Mouse (Mus musculus) frontal cortex, adult (tissue): ENCODE results near the gene AI464131.

Experiments used
- ATAC-seq: cut with Nextera tagmentation; 2 replicates; pipeline ENCODE4 v1.9.2; 2017; ENCODE audit warnings: mild to moderate bottlenecking, moderate library complexity, mixed read lengths; ENCODE audit not compliant: low TSS enrichment

The AI464131 gene

DNA sequence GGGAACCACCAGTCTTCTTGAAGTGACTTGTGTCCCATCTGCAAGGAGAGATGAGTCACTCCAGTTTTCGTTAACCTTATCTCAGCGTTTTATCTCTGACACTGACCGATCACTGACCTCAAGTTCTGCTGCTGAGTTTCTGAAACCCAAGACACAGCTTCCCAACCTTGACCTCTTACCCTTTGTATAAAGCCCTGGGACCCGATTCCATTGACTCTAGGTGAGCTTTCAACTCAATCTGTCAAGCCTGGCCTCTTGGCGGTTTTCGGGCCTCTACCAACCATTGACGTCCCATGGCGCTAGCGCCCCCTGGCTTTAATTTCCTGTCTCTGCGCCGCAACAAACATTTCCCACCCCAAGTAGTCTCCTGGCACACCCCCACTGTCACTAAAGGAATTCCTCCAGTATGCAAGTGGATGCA lies 2.3 kb upstream of the AI464131 start:
- ATAC-seq, result no peak

DNA sequence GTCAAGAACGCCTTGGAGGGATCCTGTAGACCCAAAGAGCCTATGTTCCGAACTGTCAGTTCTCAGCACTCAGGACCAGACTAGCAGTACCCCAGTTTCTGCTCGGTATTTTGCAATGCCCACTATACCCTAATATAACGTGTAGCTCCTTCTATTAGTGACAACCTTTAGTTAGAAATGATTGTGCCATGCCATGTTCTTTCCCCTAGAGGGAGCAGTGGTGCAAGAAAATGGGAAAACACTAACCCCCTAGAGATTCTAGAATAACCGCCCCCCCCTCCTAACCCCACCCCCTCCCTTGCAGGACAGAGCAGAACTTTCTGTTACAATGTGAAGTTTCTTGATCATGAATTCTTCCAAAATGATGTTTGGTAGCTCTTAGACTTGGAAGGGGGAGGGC lies 1.4 kb upstream of the AI464131 start:
- no peak for ATAC-seq

DNA sequence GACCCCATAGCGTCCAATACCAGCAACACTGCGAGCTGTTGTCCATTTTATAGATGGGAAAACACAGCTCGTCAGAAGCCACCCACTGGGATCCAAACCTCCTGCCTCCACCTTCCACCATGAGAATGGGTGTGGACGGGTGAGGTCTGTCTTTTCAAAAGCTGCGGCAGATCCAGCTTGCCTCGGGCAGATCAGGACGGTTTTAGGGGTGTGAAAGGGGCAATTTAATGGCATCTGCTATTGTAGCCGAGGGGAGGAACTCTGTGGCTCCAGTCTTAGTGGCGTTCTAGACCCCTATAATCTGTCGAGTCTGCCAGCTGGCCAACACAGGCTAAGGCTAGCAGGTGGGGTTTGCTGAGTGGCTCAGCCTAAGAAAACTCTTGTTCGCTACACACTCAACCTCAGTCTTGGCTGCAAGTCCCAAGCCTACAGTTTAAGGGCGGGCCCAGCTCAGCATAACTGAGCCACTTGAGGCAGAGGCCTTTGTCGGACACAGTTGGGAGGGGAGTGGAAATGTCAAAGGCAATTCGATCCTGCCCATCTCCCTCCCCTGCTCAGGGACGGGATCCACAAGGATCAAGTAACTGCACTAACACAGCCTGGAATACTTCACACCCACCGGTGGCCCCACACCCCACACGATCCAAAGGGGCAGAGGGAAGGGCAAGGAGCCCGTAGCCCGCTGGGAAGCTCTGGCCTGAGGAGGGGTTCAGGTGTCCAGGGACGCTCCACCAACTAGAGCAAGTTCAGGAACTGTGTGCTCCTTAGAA lies 520 bp downstream of the AI464131 start:
- no peak for ATAC-seq

- ATAC-seq, result no peak
These were observed 2.1 kb downstream of the AI464131 start for GRCm38 (mm10) chr4:41500787-41501186.

DNA sequence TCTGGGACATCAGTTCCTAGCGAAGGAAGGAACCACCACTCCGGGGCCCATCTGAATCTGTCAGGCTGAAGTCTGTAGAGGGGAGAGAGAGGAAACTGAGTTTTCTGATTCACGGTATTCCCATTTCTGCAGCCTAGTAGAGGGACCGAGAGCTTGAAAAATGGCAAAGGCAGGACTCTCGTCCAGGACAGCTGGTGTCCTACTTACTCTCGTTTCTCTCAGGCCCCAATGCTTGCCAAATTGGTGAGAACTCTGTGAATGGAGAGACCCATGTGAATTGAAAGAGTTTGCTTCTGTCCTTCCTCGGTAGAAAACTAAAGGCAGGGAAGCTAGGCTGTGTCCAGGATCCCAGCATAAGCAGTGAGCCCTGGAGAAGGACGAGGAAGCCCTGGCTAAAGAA lies 3.3 kb downstream of the AI464131 start:
- peak; percentile 18; the same call in 1 of the 2 replicates for ATAC-seq

DNA sequence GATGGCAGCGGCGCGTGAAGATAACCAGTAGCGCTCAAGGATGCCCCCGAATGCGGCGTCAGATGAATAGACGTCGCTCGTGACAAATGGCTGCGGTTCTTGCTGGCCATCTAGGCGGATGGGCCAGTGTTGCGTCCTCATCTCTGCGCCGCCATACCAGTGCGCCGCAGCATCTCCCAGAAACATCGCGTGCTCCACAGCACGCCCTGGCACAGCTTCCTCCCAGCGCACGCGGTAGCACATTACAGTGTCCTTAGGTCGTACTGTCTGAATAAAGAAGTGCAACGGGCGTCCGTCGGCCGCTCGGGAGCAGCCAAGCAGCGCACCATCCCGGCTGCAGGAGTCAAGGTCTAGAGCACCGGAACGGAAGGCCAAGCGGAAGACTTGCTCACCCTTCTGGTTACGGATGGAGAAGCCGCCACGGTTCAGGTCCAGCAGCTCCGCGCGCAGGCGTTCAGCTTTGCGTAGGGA lies 3.9 kb downstream of the AI464131 start:
- no peak for ATAC-seq

GRCm38 (mm10) chr4:41497995-41498845 lies 4.7 kb downstream of the AI464131 start:
- no peak for ATAC-seq

GRCm38 (mm10) chr4:41497579-41497978 lies 5.3 kb downstream of the AI464131 start:
- ATAC-seq, result no peak

GRCm38 (mm10) chr4:41497046-41497445 lies 5.8 kb downstream of the AI464131 start:
- no peak for ATAC-seq

DNA sequence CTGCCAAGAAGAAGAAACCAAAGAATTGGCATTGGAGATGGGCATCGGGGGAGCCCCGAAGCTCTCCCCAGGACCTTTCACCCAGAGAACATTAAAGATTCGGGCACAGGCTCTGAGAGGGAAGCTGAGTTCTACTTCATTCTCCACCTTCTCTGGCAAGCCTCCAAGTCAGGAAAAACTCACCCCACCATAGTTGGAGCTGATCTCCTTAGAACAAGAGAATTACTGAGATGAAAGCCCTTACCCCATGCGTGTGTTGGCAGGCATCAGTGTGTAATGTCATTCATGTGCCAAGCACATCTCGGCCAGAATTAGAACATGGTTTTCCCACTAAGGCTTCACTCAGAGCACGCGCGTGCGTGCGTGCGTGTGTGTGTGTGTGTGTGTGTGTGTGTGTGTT lies 7.0 kb downstream of the AI464131 start:
- ATAC-seq, result peak; percentile 26; the same call in 1 of the 2 replicates

DNA sequence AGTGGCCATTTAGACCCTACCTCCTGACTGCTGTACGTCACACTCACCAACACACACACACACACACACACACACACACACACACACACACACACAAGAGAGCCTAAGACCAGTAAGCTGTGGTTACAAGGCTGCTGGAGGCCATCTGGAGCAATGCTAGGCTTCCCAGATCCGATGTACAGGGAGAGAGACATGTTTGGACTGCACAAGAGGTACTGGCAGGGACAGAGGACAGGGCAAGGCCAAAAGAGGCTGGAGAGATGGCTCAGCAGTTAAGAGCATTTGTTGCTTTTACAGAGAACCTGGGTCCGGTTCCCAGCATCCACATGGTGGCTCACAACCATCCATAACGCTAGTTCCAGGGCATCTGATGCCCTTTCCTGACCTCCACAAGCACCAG lies 7.8 kb downstream of the AI464131 start:
- no peak for ATAC-seq

DNA sequence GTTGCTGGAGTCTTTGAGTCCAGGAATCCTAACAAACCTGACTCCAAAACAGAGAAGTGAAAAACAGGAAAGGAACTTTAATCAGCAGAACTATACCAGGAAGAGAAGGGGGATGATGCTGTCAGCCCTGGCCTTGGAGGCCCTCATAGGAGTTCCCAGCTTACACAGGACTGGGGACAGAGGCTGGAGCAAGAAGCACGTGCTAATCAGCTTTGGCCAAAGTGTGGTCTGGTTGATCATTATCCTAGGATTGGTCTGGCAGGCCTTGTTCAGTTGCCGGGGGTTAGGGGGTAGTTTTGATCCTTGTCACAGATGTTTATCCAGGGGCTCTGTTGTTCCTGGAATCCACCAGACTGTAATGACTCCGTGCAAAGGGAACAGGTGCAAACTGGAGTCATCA lies 8.5 kb downstream of the AI464131 start:
- ATAC-seq, result no peak

DNA sequence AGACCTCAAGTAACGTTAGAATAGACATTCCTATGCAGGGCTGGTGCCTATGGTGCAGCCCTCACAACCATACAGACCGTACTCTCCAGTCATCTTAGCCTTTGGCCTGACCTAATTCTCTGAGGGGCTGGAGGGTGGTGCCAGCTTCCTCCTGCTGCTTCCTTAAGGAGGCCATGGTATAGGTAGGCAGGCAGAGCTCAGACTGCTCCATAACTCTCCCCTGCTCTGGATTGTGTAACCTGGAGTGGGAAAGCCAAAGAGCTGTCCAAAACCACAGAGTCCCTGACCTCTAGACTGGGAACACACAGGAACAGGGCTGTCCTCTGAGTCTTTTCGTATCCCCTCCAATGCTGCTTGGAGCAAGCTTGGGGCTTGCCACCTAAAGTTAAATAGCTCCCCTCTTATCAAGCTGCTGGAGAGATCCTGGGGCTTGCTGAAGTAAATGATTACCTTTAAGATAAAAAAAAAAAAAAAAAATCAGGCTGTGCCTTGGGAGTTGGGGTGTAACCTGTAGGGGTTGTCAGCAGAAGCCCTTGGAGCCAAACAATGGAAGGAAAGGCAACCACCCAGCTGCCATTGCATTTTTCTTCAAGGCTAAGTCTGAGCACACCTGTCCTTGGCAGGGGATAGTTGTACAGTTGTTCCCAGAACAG lies 9.3 kb downstream of the AI464131 start:
- ATAC-seq, result no peak

DNA sequence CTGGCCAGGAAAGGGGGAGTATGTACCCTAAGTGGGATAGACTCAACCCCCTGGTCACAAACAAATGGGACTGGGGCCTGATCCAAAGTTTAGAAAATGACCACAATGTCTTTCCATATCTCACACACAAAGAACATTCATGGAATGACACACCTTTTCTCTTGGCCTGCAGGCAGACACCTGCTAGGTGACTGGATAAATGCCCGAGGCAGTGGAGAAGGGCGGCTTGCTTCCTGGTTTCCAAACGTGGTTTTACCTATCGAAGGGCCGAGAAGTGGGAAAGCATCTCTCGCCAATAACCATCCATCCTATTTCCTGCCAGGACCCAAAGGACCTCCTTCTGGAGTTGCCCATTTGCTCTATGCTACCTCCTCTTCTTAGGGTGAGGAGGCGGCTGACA lies 9.9 kb downstream of the AI464131 start:
- ATAC-seq, result no peak

- ATAC-seq, result peak; percentile 41; the same call in 1 of the 2 replicates
These were observed 21.3 kb downstream of the AI464131 start for GRCm38 (mm10) chr4:41481601-41482017.

GRCm38 (mm10) chr4:41480254-41480653 lies 22.6 kb downstream of the AI464131 start:
- ATAC-seq, result peak; percentile 41; the same call in 1 of the 2 replicates

DNA sequence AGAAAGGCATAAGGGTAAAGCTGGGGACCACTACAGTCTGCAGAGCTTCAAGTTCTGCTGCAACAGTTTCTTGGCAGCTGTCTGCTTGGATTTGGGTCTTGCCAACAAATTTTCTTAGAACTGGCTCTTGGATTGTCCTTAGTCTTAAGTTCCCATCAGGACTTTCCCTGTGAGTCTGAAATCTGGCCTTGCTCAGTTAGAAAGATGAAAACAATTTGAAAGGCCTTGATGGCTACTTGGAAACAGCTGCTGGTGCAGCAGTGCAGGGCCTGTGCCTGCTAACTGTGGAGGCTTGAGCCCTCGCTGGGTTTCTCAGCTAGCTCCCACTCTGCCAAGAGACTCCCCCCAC lies 23.4 kb downstream of the AI464131 start:
- ATAC-seq, result 0 out of 2 replicates have a peak, but pooled peaks have one; percentile 27

GRCm38 (mm10) chr4:41478751-41479455 lies 24.0 kb downstream of the AI464131 start:
- ATAC-seq, result no peak

- no peak for ATAC-seq
These were observed 25.2 kb downstream of the AI464131 start for GRCm38 (mm10) chr4:41477648-41478160.

GRCm38 (mm10) chr4:41471384-41471689 lies 31.5 kb downstream of the AI464131 start:
- no peak for ATAC-seq

DNA sequence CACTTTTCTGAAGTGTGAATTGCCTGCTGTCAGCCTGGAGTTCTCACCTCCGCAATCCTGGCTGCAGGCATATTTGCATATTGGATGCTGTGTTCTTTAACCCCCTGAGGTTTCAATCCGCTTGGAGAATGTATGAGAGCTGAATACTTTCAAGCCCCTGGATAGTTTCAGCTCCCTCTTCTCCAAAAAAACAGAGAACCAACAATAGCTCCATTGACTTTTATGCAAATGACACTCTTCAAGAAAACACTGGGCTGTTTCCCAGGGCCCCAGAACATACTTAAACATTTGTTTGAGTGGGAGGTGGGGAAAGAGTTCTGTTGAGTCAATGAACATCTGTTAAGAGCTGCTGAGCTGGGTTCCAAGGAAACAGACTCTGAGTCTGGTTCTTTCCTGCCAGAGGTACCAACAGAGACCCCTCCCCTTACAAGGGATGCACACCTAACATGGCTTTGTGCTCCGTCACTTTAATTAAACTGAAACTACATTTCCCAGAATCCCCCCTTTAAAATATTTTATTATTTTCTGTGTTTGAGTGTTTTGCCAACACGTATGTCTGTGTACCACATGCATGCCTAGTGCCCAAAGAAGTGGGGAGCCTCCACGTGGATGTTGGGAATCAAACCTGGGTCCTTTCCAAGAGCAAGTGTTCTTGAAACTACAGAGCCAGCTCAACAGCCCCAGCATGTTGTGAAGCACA lies 32.0 kb downstream of the AI464131 start:
- ATAC-seq, result peak; percentile 77
